Mouse (Mus musculus) monocyte, adult 5-6 weeks (primary cell): Measurements from ENCODE around the gene Fam120b. TPM values are rescaled to one million over a fixed set of nuclear protein-coding genes. Genes with fewer than 3 reads are reported as not detected.
A peak's percentile ranks its signal among the peaks of the same experiment; 100 is the strongest.
"Not testable (repeated sequence)": the region's sequence is repeated elsewhere in the genome, so short reads cannot be mapped to it uniquely, and the experiment has no call there.

Experiments
- ATAC-seq: fragments of 153-309, 156-312 bp; replicated peaks from 2 replicates; pipeline ENCODE4 v1.8.0; 2017; ENCODE audit warnings: mild to moderate bottlenecking; ENCODE audit not compliant: low TSS enrichment, insufficient number of reproducible peaks, severe bottlenecking, poor library complexity, low FRiP score
- total RNA-seq: library from RNA; stranded (forward); fragments of 200-1000, 200-491, 200-594 nt; gene quantifications from 3 replicates; pipeline ENCODE4 v1.2.3, GENCODE M21; 2017

Gene Fam120b
- total RNA-seq, 1 experiment from 2014 or later = 29.4 TPM

DNA sequence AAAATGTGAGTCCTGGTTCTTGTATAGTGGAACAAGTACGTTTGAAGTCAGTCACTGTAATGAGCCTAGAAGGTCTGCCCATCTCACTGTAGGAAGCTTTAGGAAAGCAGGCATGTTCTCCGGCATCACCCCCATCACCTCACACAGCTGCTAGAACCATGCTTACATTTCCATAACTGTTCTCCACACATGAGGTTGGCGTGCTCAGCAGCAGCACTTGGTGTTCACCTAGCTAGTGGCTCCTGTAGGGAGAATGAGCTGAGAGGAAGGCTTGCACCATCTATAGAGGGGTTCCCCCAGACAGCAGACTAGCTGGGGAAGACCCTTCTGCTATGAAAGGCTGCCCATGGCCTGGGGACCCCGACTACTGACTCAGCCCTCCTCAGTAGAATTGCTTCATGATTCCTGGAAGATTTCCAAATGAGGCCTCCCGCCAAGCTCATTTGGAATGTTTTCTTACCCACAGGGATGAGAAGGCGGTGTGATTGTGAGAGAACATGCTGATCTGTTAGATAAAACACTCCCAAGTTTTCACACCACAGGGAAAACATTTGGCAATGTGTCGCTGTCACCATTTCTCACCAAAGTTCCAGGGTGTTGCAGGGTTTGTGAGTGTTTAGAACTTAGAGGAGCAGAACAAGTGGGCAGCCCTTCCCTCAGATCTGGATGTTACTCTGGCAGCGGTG lies 27.2 kb downstream of the Fam120b start:
- ATAC-seq = no peak

DNA sequence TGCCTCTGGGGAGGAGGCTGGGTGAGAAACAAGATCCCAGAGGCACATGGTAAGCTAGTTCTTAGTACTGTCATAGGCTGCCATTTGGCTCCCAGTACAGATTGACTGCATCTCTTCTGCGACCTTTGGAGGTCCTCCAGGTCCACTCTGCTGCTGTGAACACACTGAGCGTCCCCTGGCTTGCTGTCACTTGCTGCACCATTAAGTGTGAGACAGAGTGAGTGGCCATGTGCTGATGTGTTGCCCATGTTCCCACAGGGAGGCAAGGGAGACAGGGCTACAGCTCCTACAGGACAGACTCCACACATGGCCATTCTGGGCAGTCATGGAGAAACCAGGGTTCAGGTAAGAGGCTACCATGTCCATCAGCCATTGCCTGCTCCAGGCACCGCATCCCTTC lies 29.9 kb downstream of the Fam120b start:
- no peak for ATAC-seq

DNA sequence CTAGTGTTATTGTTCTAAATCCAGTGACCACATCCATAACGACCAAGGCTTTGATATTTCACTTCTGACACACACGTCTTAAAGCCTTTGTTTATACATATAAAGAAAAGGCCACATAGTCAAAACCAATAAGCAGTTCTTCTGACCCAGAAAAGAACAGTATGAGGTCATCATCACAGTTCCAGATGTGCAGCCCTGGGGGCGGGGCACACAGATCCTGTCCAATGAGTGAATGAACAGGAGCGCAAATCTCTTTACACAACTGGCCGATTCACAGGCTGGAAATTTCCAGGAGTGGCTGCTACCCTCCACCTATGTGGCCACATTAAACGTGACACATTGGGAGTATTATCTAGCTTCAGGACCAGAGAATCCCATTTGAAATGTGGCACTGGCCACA lies 33.4 kb downstream of the Fam120b start:
- no peak for ATAC-seq

DNA sequence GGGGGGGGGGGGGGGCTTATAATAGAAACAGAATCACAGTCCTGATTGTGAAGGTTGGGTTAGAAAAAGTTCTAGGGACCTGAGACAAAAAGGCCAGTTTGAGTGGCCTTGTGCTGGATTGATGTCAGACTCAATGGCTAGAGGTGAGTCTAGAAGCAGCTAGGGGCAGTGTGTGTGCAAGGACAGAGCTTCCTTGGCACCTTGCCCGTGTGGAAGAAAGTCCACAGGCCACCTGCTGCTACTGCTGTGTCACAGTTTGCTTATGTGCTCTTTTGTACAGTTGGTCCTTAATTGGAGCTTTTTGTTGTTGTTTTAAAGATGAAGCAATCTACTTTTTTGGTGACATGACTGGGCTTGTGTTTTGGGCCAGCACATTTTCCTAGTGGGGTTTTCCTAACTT lies 33.9 kb downstream of the Fam120b start:
- ATAC-seq = no peak

DNA sequence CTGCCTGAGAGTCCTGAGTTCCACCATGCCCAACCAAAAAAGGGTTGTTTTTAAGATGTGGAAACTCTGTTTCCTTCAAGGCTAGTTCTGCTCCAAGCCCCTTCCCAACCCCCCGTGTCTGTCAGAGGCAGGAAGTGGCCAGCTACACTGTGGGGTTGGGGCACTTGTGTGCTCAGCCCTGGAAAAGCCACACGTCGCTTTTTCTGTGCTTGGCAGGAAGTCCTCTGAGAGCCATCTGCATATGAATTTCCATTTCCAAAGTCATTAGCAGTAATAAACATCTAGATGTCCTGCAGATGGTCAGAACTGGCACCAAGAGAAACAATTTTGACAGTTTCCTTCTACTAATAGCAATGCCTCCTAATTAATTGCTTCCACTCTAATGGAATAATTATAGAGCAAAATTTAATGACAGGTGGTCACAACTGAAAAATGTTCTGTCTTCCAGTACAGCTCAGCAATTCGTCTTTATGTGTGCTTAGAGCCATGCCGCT lies 35.1 kb downstream of the Fam120b start:
- ATAC-seq = no peak

DNA sequence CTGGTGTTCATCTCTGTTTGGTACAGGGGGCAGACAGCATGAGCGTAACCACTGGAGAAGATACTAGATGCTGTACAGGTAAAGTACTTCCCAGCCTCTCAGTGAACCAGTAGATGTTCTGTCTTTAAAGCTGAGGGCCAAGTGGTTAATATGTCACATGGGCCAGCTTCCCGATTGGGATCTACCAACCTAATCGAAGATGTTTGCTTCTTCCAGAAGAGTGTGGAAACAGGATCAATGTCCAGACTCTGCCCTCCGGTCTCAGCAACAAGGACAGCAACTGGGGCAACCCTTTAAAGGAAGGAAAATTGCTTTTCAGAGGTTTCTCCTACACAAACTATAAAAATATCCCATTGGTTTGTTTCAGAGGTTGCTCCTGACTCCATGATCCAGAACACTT lies 35.5 kb downstream of the Fam120b start:
- no peak for ATAC-seq

DNA sequence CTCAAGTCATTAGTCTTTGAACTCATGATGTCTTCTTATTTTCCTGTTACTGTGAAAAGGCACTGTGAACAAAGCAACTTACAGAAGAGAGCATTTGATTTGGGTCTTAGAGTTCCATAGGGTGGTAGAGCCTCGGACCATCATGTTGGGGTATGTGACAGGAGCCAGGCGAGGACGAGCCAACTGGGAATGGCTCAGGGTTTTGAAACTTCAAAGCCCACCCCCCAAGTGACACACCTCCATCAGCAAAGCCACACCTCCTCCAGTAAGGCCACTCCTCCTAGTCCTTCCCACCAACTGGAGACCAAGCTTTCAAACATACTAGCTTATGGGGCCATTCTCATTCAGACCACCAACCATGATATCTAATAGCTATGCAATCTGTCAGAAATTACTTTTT lies 36.0 kb downstream of the Fam120b start:
- ATAC-seq = no peak

DNA sequence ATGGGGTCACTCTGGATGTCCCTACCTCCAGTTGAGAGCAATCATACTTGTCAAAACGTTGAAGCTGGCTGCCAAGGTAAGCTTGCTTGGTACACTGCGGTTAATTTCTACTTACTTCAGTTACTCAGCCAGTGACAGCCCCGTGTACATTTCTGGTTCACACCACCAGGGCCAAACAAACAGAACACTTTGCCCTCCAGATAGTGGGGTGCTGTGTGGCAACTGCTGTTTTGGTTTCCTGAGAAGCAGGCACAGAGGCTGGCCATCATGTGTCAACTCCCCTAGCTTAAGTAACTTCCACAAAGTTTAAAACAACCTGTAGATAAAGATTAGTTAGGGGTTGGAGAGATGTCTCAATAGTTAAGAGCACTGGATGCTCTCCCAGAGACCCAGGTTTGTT lies 38.7 kb downstream of the Fam120b start:
- ATAC-seq = no peak

DNA sequence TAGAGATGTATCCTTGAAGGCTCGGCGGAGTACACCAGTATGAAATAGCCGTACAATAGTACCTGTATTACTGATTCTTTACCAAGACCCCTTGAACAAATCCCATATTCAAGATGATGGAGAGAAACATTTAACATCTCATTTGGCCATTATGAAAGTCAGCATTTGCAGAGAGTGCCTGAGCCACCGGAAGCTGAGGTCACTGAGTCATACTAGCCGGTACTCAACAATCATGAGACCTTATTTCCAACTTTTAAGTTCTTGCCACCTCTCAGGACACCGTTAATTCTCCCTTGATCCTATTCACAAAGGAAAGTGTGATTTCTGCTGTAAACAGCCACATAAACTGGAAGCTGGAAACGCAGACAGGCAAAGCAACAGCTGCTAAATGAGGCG lies 44.1 kb downstream of the Fam120b start:
- ATAC-seq = no peak

DNA sequence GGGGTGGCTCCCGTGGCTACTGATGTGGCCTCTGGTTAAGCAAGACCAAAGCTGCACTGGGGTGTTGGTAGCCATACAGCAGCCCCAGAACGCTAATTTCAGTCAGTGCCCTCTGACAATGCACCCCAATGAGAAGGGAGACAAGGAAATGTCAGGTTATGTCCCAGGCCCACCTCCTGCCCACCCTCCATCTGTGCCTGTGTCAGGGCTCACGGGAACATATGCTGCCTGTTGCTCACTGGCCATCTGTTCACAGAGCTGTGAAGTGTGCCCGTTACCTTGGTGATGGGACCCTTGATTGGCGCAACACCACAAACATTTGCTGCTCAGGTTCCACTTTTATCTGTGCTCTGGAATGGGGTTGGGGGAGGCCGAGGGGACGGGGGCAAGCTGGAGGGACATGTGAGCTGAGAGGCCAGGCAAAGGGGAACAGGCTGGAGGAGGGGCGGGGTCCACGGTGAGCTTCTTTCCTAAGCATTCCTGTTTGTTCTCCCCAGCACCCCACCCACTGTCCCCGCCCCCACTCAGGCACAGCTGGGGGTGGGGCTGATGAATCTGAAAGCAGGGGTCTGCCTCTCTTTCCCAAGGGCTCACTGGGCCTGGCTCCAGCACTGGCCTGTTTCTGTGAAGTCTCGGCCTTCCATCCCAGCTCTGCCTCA lies 44.6 kb downstream of the Fam120b start:
- no peak; the same call in 1 of the 2 replicates for ATAC-seq

DNA sequence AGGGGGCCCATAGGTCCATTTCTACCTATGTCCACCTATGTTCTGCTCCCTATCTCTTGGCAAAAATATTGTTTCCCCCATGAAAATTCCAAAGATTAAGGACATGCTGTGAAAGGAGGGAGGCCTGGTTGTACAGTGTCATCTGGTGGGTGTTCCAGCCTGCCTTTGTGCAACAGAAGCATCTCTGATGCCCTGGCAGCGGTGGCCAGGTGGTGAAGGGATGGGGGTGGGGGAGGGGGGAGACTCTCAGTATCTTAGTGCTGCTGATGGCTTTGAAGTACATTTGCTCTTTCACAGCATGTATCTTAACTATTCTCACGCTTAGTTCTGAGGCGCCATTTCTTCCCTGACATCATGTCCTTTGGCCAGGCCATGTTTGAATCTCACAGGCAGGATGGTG lies 49.4 kb downstream of the Fam120b start:
- no peak for ATAC-seq

DNA sequence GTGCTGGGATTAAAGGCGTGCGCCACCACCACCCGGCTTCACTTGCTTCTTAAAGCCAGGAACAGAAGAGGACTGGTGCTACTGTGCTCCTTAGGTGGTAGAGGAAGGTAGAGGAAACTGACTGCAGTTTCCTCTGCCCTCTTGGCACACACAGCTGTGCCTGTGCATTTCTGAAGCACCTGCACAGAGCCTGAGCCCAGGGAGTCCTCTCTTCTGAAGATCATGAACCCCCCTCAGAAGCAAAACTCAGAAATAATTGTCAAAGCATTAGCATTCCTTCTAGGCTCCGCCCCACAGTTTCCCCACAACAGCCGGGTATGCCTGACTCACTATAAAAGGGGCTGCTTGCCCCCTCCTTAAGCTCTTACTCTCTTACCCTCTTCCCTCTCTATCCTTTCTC lies 51.8 kb downstream of the Fam120b start:
- ATAC-seq = no peak

DNA sequence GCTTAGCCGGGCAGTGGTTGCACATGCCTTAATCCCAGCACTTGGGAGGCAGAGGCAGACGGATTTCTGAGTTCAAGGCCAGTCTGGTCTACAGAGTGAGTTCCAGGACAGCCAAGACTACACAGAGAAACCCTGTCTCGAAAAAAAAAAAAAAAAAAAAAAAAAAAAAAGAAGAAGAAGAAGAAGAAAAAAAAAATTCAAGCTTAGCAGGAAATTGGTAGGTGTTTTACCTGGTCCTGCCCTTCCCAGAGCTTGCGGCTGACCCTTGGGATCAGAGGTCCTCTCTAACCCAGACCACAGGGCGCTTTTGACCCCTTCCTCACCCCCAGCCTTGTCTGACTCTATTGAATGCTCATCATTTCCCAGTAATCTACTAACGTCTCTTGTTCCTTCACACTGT lies 53.1 kb downstream of the Fam120b start:
- not testable (repeated sequence) for ATAC-seq

DNA sequence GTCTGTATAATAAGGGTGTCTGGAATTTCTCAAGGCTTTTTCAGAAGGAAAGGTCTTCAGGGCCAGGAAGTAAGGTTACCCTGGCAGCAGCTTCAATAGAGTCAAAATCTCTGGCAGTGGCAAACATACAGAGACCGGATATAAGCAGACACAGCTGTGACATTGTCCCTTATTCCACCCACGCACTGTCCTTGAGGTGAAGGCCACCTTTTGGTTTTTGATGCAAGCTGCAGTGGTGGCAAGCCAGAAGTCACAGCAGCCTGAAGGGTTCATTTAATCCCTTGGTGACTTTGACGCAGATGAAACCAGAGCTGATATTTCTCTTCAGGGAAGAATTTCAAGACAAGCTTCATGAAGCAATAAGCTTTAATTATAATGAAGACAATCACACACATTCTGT lies 53.6 kb downstream of the Fam120b start:
- no peak for ATAC-seq

DNA sequence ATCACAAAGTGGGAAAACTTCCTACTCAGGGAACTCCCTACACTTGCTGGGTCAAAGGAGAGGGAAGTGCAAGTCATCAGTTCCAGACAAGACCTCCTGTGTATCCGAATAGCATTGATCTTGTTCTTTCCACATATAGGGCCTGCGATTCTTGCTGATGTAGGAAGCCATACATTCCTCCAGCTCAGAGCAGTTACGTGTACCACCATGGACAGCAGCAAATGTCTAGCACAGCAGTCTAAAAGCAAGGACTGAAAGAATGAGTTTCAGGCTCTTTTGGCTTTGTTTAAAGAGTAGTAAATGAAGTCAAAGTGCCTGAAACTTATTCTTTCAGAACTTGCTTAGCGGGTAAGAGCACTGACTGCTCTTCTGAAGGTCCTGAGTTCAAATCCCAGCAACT lies 59.2 kb downstream of the Fam120b start:
- ATAC-seq = no peak

DNA sequence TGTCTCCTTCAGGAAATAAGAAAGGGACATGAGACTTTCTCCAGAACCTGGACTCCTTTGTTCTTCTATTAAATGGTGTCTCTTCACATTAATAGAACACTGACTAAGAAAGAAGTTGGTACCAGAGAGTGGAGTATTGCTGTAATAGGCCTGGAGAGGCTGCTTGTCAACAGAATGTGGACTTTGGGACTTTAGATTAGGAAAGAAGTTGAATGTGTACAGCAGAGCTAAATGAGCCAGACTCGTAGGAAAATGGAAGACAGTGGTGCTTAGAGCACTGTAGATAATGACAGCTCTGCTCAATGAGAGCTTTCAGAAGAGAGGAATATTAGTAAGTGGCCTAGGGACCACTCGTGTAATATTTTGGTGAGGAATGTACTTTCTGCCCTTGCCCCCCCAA lies 60.6 kb downstream of the Fam120b start:
- ATAC-seq = no peak

DNA sequence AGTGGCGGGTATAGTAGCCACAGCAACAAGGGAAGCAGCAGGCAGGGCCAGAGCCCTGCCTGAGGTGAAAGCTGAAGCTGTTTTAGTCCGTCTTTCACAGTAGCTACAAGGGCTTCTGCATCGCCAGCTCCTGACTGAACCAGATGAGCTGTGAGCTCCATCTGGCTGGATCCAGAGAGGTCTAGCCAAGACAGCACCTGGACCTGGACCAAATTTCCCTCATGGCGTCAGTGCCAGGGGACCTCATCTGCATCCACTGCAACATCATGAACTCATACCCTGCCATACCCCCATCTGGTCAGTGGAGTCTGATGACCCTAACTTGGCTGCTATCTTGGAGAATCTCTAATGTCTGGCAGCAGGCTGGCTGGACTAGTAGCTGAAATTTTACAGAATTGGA lies 63.8 kb downstream of the Fam120b start:
- ATAC-seq = no peak

DNA sequence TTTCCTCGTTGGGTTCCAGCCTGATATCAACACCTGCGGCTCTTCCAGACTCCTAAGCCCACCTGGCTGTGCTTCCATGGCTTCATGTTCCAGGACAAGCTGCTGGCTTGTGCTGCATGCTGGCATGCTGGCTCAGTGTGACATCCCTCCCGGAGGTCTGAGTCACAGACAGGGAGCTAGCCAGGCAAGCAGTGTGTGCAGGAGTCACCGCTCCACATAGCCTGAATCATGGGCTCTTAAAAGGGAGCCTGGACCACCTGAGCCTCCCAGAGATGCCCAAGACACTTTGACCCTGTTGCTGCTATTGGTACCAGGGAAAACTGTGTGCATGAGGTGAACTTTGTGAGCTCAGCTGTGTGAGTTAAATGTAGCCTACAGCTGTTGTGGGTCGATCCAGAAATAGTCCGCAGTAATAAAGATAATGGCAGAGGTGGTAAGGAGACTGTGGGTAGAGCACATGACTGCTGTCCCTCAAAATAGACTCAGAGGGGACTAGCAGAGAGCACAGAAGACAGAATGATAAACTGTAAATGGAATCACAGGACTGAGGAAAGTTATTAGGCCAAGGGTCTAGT lies 66.0 kb downstream of the Fam120b start:
- ATAC-seq = no peak

DNA sequence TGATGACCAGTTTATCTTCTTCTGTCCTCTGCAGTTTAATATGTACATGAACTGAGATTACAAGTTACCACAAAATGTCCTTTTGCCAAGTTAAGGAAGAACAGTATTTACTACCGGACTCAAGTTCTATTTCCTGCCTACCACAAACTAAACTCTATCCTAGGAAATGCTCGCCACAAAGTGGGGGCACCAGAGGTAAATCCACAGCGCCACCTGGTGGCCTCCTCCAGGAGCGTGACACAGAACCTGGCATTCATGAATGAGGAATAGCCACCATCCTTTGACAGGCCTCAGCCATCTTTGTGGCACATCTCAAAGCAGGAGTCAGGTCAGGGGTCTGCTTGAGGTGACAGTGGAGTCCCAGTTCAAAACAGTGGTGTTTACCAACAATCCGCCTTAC lies 71.7 kb downstream of the Fam120b start:
- ATAC-seq = peak; percentile 80

DNA sequence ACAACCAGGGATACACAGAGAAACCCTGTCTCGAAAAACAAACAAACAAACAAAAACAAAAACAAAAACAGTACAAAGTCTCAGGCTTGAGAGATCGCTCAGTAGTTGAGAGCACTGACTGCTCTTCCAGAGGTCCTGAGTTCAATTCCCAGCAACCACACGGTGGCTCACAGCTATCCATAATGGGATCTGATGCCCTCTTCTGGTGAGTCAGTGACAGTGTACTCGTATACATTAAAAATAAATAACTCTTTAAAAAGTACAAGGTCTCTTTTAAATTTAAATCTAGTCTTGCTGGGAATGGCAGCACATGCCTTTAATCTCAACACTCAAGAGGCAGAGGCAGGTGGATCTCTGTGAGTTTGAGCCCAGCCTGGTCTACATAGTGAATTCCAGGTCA lies 76.7 kb downstream of the Fam120b start:
- no peak for ATAC-seq
